Mouse (Mus musculus) olfactory bulb, adult 2 months (tissue): ENCODE data around the gene Evi5.

Experiments used
- CTCF ChIP-seq: fragments of 200-500 bp; IDR thresholded peaks from 2 replicates; pipeline ENCODE4 v1.5.1; 2012; ENCODE audit warnings: low read depth, mild to moderate bottlenecking, low read length, moderate library complexity; ENCODE audit not compliant: insufficient read depth
- POLR2A ChIP-seq: fragments of 200-500 bp; IDR thresholded peaks from 2 replicates; pipeline ENCODE4 v1.6.1; 2012; ENCODE audit warnings: mild to moderate bottlenecking, low read depth, low read length, moderate library complexity; ENCODE audit not compliant: insufficient read depth

- TF ChIP-seq CTCF (no peak), POLR2A (no peak)
Observed at GRCm38 (mm10) chr5:107739023-107739422, 135.9 kb downstream of the Evi5 start.
